8 mouse cellular contexts compared by ENCODE assay signal in the genomic region with DNA sequence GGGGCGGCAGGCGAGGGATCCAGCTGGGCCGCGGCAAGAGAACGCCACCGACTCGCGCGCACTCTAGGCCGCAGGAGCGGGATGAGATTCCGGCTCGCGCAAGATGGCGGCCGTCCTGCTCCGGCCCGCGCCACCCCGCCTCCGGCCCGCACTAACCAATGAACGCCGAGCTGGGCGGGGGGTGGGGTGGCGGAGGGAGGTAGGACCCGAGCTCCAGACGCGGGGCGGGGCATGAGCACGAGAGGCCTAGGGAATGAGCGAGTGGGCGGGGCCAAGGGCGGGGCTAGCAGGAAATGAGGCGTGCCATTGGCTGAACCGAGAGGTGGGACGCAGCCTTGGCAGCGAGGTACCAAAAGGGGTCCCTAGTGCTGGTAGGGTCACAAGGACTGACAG. TPM values are rescaled to one million over a fixed set of nuclear protein-coding genes. Genes with fewer than 3 reads are reported as not detected.
A peak's percentile ranks its signal among the peaks of the same experiment; 100 is the strongest.
DNase-seq lines count a peak whose midpoint lies in the region; ATAC-seq and TF ChIP-seq lines count a peak whose summit lies in the region.

Gm20518 (minus strand) TSS at position 105 of the 393 bp plus-strand sequence.

- H3K9ac ChIP-seq in hindbrain, embryonic 15.5 days = peak within 1 kb of the TSS; percentile 94

- no peak for TF ChIP-seq CTCF in Patski (IDR thresholded peaks at IDR 0.05)

- CTCF ChIA-PET in Patski (lab: Charles Lee) = interaction anchor here (1.5 to 1.7 kb wide), 2 partner anchors 15 to 24 kb away, joined by 3 read pairs; no protein-coding TSS in a partner anchor

- peak within 1 kb of the TSS; percentile 72 for H3K4me2 ChIP-seq in hindbrain, embryonic 15.5 days

- H3K4me1 ChIP-seq in hindbrain, embryonic 15.5 days (replicated peaks) = peaks cover 31% of the 10 kb centered on the region

- peak; percentile 88 for ATAC-seq in Patski
- ATAC-seq in hindbrain, embryonic 15.5 days (ENCODE audit: low FRiP score, low read depth) = peak; percentile 97

- no peaks in the 10 kb centered on the region for H3K9me3 ChIP-seq in hindbrain, embryonic 15.5 days

- peak; percentile 58 for DNase-seq in Patski (ENCODE audit: low read depth, low spot score)
- DNase-seq in cerebellum, postnatal 14 days = peak; percentile 100
- DNase-seq in frontal cortex, postnatal 25 days (ENCODE audit: low spot score in 2 of 2) = peak; percentile 97 to 99
- DNase-seq in left cerebral cortex, adult 11 months (ENCODE audit: low spot score) = peak; percentile 97
- peak; percentile 99 for DNase-seq in lung, postnatal 4 days
- DNase-seq in retina, postnatal 7 days (ENCODE audit: low read depth, low spot score) = peak; percentile 97
- peak; percentile 88 for DNase-seq in urinary bladder, adult 2 months (ENCODE audit: low spot score)

- peak within 1 kb of the TSS; percentile 97 for H3K27ac ChIP-seq in hindbrain, embryonic 15.5 days (replicated peaks)

- no peaks in the 10 kb centered on the region for H3K27me3 ChIP-seq in Patski
- H3K27me3 ChIP-seq in hindbrain, embryonic 15.5 days = no peaks in the 10 kb centered on the region

- H3K4me3 ChIP-seq in hindbrain, embryonic 15.5 days = peak within 1 kb of the TSS; percentile 75

- POLR2A ChIA-PET in Patski (lab: Charles Lee) = interaction anchor here (1.9 kb wide), 1 partner anchor 31 kb away, joined by 7 read pairs; no protein-coding TSS in a partner anchor

- in situ Hi-C loops in Patski (cut with MboI; ENCODE audit: low pct_unique_long_range_greater_than_20kb) = no loop called here

- under 1% methylated on average over 38 of the region's 38 CpGs for WGBS in hindbrain, embryonic 15.5 days

- H3K36me3 ChIP-seq in hindbrain, embryonic 15.5 days = no peaks in the 10 kb centered on the region

RNA-seq across cellular contexts. Expression of gene Gm20518, which starts in this region (rescaled TPM):
- 0.17 TPM for polyA plus RNA-seq in Patski (2021)
- 0.31 and 0.33 TPM in 2 replicates for polyA plus RNA-seq in hindbrain, embryonic 15.5 days (2015; fragmentation: Nextera tagmentation; extraction: Ambion mirVana)
- 0.60 and 0.70 TPM in 2 replicates for polyA plus RNA-seq in urinary bladder, adult 2 months (2012; rRNA removed)

Comparison
In these comparisons a context has a peak if more than half of its experiments do, and no peak if none do; other contexts are left out.
1. Peak in every context shown above with its lines: DNase-seq, ATAC-seq, H3K4me3 ChIP-seq and H3K27ac ChIP-seq.
2. Peak in DNase-seq and ATAC-seq in Patski; RNA of the gene not detected or under 1 TPM.
3. Peak in ATAC-seq, H3K4me3 ChIP-seq, H3K27ac ChIP-seq, H3K9ac ChIP-seq and H3K4me2 ChIP-seq in hindbrain, embryonic 15.5 days; RNA of the gene not detected or under 1 TPM.
4. Peak in DNase-seq in urinary bladder, adult 2 months; RNA of the gene not detected or under 1 TPM.